Mouse (Mus musculus): ENCODE measurements at regions not wholly inside any gene's neighbourhood (a gene's known extent, or its start where the extent isn't known, plus 50 kb on each side); places are given as distances from the start of the nearest gene placed in this dataset.
"Not testable (repeated sequence)": the region's sequence is repeated elsewhere in the genome, so short reads cannot be mapped to it uniquely, and the experiment has no call there.

DNA sequence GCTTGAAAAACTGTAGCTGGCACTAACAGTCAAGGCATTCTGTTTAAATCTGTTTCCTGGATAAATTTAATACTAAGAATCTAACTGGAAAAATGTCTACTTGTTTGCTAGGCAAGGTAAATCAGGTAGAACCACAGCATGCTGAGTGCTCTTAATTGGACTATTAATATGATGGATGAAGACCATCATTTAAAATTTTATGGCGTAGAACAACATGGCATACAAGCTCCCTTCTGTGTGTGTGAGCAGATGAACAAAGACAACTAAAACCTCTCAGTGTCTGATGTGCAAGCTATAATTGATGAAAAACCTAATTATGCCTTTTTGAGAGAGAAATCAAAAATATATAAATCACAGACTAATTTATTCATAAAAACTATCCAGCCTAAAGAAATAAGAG, 705.7 kb upstream of the Cobl start:
- ATAC-seq (replicated peaks) = no peak
- Histone ChIP-seq H3K4me3 (no peak overlapping the region), H3K4me1 (no peaks in the 10 kb centered on the region), H3K9ac (replicated peaks) (no peak overlapping the region), H3K9me3 (no peaks in the 10 kb centered on the region), H3K4me2 (replicated peaks) (no peak overlapping the region), H3K27me3 (no peaks in the 10 kb centered on the region), H3K36me3 (no peaks in the 10 kb centered on the region), H3K27ac (replicated peaks) (no peak overlapping the region)
- WGBS = 84% methylated on average over 1 of the region's 1 CpGs

DNA sequence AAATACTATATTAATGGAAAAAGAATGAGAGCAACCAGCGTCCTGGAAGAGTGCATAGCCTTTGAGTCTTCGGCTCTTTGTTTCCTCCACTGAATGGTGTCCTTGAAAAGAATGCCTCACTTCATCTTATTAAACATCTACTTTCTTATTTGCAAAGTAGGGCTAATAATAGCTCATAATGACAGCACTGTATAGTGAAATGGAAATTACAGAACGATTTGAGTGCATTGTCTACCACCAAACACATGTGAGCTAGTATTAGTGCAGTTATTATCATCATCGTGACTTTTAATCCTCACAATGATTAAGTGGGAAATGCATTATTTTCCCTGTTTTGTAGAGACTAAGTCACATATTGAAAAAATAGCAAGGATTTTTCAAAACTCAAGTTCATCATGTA, 687.1 kb upstream of the Cobl start:
- Histone ChIP-seq H3K4me2 (replicated peaks) (no peak overlapping the region), H3K9ac (replicated peaks) (no peak overlapping the region), H3K9me3 (no peaks in the 10 kb centered on the region), H3K27ac (replicated peaks) (no peak overlapping the region), H3K36me3 (no peaks in the 10 kb centered on the region), H3K4me1 (no peaks in the 10 kb centered on the region), H3K27me3 (no peaks in the 10 kb centered on the region), H3K4me3 (no peak overlapping the region)
- 43% methylated on average over 4 of the region's 4 CpGs for WGBS
- no peak for ATAC-seq (replicated peaks)

DNA sequence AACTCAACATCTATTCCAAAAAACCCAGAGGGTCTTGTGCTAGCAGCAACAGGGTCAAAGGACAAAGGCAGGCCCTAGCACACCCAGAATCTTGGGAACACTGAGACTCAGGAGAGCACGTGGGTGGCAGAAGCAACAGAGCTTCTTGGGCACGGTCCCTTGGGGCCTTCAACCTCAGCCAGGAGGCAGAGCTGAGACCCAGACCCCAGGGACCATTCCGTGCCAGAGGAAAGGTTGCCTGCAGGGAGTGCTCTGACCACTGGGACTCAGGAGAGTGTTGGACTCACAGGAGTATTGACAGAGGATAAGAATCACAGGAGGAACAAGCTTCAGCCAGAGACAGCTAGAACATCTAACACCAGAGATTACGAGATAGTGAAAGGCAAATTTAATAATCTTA, 678.0 kb upstream of the Cobl start:
- H3K36me3 ChIP-seq; H3K27ac ChIP-seq (replicated peaks); ATAC-seq (replicated peaks); H3K4me1 ChIP-seq; H3K27me3 ChIP-seq; H3K9ac ChIP-seq (replicated peaks); H3K4me2 ChIP-seq (replicated peaks); H3K9me3 ChIP-seq; H3K4me3 ChIP-seq: not testable (repeated sequence)
- 96% methylated on average over 4 of the region's 4 CpGs for WGBS

DNA sequence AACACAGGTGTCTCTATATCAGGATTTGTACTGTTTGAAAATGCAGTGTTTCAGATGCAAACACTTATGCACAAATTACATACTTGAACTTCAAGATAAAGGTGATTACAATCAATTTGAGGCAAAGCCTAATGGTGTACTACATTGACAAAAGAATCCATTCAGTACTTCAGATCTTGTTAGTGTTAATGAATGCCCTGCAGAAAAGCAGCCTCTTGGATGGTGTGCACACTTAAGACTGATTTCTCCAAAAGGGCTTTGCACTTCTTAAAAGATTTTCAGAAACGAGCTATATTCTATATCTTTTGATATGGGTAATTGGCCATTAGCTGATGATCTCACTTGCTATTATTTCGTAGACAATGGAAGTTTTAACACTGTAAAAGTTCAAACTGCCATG, 662.0 kb upstream of the Cobl start:
- no peak overlapping the region for H3K4me3 ChIP-seq
- no peaks in the 10 kb centered on the region for H3K9me3 ChIP-seq
- H3K27me3 ChIP-seq = no peaks in the 10 kb centered on the region
- ATAC-seq (replicated peaks) = no peak
- peaks cover 3% of the 10 kb centered on the region; the same call in 1 of the 2 replicates for H3K4me1 ChIP-seq
- H3K36me3 ChIP-seq = no peaks in the 10 kb centered on the region
- H3K9ac ChIP-seq (replicated peaks) = no peak overlapping the region
- H3K27ac ChIP-seq (replicated peaks) = no peak overlapping the region
- 15% methylated on average over 2 of the region's 2 CpGs for WGBS
- H3K4me2 ChIP-seq (replicated peaks) = no peak overlapping the region

DNA sequence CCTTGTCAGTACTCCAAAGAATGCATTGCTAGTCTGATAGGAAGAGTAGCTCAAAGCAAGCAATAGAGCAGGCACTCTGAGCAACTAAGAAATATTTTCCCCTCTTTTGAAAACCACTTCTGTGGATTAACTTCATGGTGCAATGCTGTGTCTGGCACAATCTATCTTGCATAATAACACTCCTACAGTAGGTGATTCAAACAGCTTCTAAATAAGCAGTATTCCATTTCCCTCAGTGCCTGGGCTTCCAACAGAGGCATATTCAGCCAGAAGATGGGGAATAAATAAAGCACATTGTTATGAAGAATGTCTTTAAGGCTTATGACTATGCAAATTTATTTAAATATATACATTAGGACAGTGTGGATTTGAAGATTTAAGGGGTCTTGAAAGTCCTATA, 647.7 kb upstream of the Cobl start:
- no peaks in the 10 kb centered on the region for H3K36me3 ChIP-seq
- no peaks in the 10 kb centered on the region for H3K9me3 ChIP-seq
- 0 out of 2 replicates have a peak, but pooled peaks have one; percentile 26 for ATAC-seq (replicated peaks)
- no peak overlapping the region for H3K4me2 ChIP-seq (replicated peaks)
- H3K27ac ChIP-seq (replicated peaks) = no peak overlapping the region
- no peak overlapping the region for H3K4me3 ChIP-seq
- H3K9ac ChIP-seq (replicated peaks) = no peak overlapping the region
- no peaks in the 10 kb centered on the region for H3K27me3 ChIP-seq
- no peaks in the 10 kb centered on the region for H3K4me1 ChIP-seq
